Mouse (Mus musculus) embryonic facial prominence, embryonic 11.5 days (tissue): Measurements from ENCODE around the gene Fam163a. TPM values are rescaled to one million over a fixed set of nuclear protein-coding genes. Genes with fewer than 3 reads are reported as not detected.

Experiments used
- ATAC-seq: fragments of 200-750 bp; cut with Nextera tagmentation; replicated peaks from 2 replicates; pipeline ENCODE4 v1.8.0; 2017; ENCODE audit warnings: low read depth; ENCODE audit not compliant: insufficient number of reproducible peaks, low FRiP score, low TSS enrichment
- DNase-seq: peaks from one replicate; pipeline ENCODE4 v3.0.0-alpha.2; 2015; ENCODE audit warnings: low spot score
- H3K27ac ChIP-seq: fragments of 300-500 bp; sonication (generic); replicated peaks from 2 replicates; pipeline ENCODE4 v1.5.1; 2014; ENCODE audit warnings: mild to moderate bottlenecking, low read depth, low read length, control low read depth
- H3K27me3 ChIP-seq: fragments of 300-500 bp; sonication (generic); 2 replicates; pipeline ENCODE4 v1.6.1; 2014; ENCODE audit warnings: mild to moderate bottlenecking, low read length, moderate library complexity, mixed read lengths; ENCODE audit not compliant: control insufficient read depth, insufficient read depth
- H3K36me3 ChIP-seq: fragments of 300-500 bp; sonication (generic); replicated peaks from 2 replicates; pipeline ENCODE4 v1.6.1; 2014; ENCODE audit warnings: low read depth, mild to moderate bottlenecking, low read length, moderate library complexity, mixed read lengths; ENCODE audit not compliant: control insufficient read depth, insufficient read depth
- H3K4me1 ChIP-seq: fragments of 300-500 bp; sonication (generic); 2 replicates; pipeline ENCODE4 v1.6.1; 2014; ENCODE audit warnings: low read length, mixed read lengths; ENCODE audit not compliant: control insufficient read depth, insufficient read depth
- H3K4me2 ChIP-seq: fragments of 300-500 bp; sonication (generic); 2 replicates; pipeline ENCODE4 v1.6.1; 2014; ENCODE audit warnings: low read depth, mild to moderate bottlenecking, control low read depth, low read length, moderate library complexity
- H3K4me3 ChIP-seq: fragments of 300-500 bp; sonication (generic); 2 replicates; pipeline ENCODE4 v1.5.1; 2014; ENCODE audit warnings: low read depth, low read length, control low read depth
- H3K9ac ChIP-seq: fragments of 300-500 bp; sonication (generic); replicated peaks from 2 replicates; pipeline ENCODE4 v1.6.1; 2014; ENCODE audit warnings: mild to moderate bottlenecking, control low read depth, low read length
- H3K9me3 ChIP-seq: fragments of 300-500 bp; sonication (generic); replicated peaks from 2 replicates; pipeline ENCODE4 v1.6.1; 2016; ENCODE audit warnings: mild to moderate bottlenecking, low read length, inconsistent platforms, mixed read lengths; ENCODE audit not compliant: control insufficient read depth
- WGBS: fragments of 180-500 bp; shearing (Covaris S2); extraction: QIAGEN DNeasy Blood & Tissue Kit; methylation state at CpG from one replicate; pipeline ENCODE4 v1.1.7; 2014; 5-methylcytosine and 5-hydroxymethylcytosine counted together
- polyA plus RNA-seq: library from polyadenylated mRNA; unstranded; fragments of >200 nt; fragmentation: Nextera tagmentation; extraction: Ambion mirVana; gene quantifications from 2 replicates; pipeline ENCODE4 v1.2.1, GENCODE M21; 2014

Gene Fam163a
- polyA plus RNA-seq, 1 experiment from 2014 or later: 1.2 TPM

- Histone ChIP-seq H3K4me3 (no peak overlapping the region), H3K27ac (no peak overlapping the region), H3K9ac (no peak overlapping the region), H3K27me3 (no peaks in the 10 kb centered on the region), H3K9me3 (no peaks in the 10 kb centered on the region), H3K4me1 (no peaks in the 10 kb centered on the region), H3K36me3 (no peaks in the 10 kb centered on the region), H3K4me2 (no peak overlapping the region)
- WGBS: 87% methylated on average over 4 of the region's 4 CpGs
- ATAC-seq (no peak), DNase-seq (no peak)
Observed at GRCm38 (mm10) chr1:156228728-156229127, 23.9 kb upstream of the Fam163a start.

- Histone ChIP-seq H3K9ac (no peak overlapping the region), H3K4me2 (no peak overlapping the region), H3K9me3 (no peaks in the 10 kb centered on the region), H3K27ac (no peak overlapping the region), H3K4me3 (no peak overlapping the region), H3K36me3 (no peaks in the 10 kb centered on the region), H3K27me3 (no peaks in the 10 kb centered on the region), H3K4me1 (no peaks in the 10 kb centered on the region)
- DNase-seq (no peak), ATAC-seq (no peak)
- 80% methylated on average over 5 of the region's 5 CpGs for WGBS
Observed at GRCm38 (mm10) chr1:156226903-156227302, 22.1 kb upstream of the Fam163a start.

GRCm38 (mm10) chr1:156222205-156223000, 17.6 kb upstream of the Fam163a start:
- no peak overlapping the region for H3K9ac ChIP-seq
- H3K4me2 ChIP-seq: no peak overlapping the region
- no peak overlapping the region for H3K27ac ChIP-seq
- no peaks in the 10 kb centered on the region for H3K27me3 ChIP-seq
- H3K36me3 ChIP-seq: no peaks in the 10 kb centered on the region
- 60% methylated on average over 13 of the region's 13 CpGs for WGBS
- H3K4me3 ChIP-seq: no peak overlapping the region
- ATAC-seq (no peak), DNase-seq (peak; percentile 23)
- peaks cover 4% of the 10 kb centered on the region; the same call in 1 of the 2 replicates for H3K4me1 ChIP-seq
- no peaks in the 10 kb centered on the region for H3K9me3 ChIP-seq

GRCm38 (mm10) chr1:156221327-156221726, 16.5 kb upstream of the Fam163a start:
- DNase-seq (no peak), ATAC-seq (no peak)
- Histone ChIP-seq H3K4me3 (no peak overlapping the region), H3K27ac (no peak overlapping the region), H3K9me3 (no peaks in the 10 kb centered on the region), H3K4me1 (peaks cover 4% of the 10 kb centered on the region; the same call in 1 of the 2 replicates), H3K9ac (no peak overlapping the region), H3K4me2 (no peak overlapping the region), H3K27me3 (no peaks in the 10 kb centered on the region), H3K36me3 (no peaks in the 10 kb centered on the region)
- 21% methylated on average over 2 of the region's 2 CpGs for WGBS

DNA sequence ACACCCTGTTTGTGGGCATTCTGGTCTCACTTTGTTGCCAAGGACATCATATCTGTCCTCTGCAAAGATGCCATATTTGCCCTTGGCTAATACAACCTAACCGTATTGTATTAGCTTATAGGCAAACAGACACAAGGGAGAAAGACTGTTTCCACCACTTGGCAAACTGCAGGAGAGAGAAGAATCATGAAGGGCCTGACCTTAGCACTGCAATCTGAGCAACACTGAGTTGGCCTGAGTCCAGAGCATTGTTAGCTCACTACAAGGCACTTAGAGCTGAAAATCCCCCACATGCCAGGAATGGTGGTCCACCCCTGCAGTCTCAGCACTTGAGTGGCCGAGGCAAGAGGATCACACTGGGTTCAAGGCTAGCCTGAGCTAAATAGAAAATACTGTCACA, 13.7 kb upstream of the Fam163a start:
- Histone ChIP-seq H3K9ac (no peak overlapping the region), H3K36me3 (no peaks in the 10 kb centered on the region), H3K27me3 (no peaks in the 10 kb centered on the region), H3K4me2 (no peak overlapping the region), H3K27ac (no peak overlapping the region), H3K9me3 (no peaks in the 10 kb centered on the region), H3K4me1 (peaks cover 4% of the 10 kb centered on the region; the same call in 1 of the 2 replicates), H3K4me3 (no peak overlapping the region)
- ATAC-seq: no peak
- WGBS: 88% methylated on average over 2 of the region's 2 CpGs
- DNase-seq: no peak

DNA sequence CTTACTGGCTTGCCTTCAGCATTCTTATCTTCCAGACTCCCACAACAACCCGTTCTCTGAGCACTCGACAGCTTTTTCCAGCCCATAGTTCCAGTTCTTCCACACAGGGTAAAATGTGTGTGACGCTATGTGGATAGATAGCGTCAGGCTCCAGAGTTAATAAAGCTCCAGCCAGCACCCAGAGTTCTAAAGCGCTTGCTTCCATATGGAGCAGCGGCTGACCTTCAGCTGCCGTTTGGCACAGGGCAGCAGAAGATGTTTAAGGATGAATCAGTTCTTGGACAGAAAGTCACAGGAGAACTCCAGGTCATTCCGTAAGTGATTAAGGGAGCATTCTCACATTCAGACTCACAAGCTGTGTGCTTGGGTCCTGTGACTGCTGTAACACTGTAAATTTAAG, 13.1 kb upstream of the Fam163a start:
- no peak overlapping the region for H3K9ac ChIP-seq
- H3K36me3 ChIP-seq: no peaks in the 10 kb centered on the region
- H3K27me3 ChIP-seq: no peaks in the 10 kb centered on the region
- H3K27ac ChIP-seq: no peak overlapping the region
- DNase-seq (no peak), ATAC-seq (no peak)
- H3K9me3 ChIP-seq: no peaks in the 10 kb centered on the region
- peaks cover 4% of the 10 kb centered on the region; the same call in 1 of the 2 replicates for H3K4me1 ChIP-seq
- no peak overlapping the region for H3K4me2 ChIP-seq
- WGBS: 88% methylated on average over 8 of the region's 8 CpGs
- H3K4me3 ChIP-seq: no peak overlapping the region

- Histone ChIP-seq H3K36me3 (no peaks in the 10 kb centered on the region), H3K9ac (no peak overlapping the region), H3K27me3 (no peaks in the 10 kb centered on the region), H3K9me3 (no peaks in the 10 kb centered on the region), H3K4me3 (no peak overlapping the region), H3K4me2 (no peak overlapping the region), H3K27ac (no peak overlapping the region), H3K4me1 (peaks cover 4% of the 10 kb centered on the region; the same call in 1 of the 2 replicates)
- WGBS: 54% methylated on average over 3 of the region's 3 CpGs
- ATAC-seq (no peak), DNase-seq (peak; percentile 43)
Observed at GRCm38 (mm10) chr1:156217393-156217792, 12.6 kb upstream of the Fam163a start.

GRCm38 (mm10) chr1:156216249-156216648, 11.4 kb upstream of the Fam163a start:
- H3K36me3 ChIP-seq: no peaks in the 10 kb centered on the region
- no peaks in the 10 kb centered on the region for H3K9me3 ChIP-seq
- no peak for DNase-seq
- no peaks in the 10 kb centered on the region for H3K4me1 ChIP-seq
- no peak overlapping the region for H3K27ac ChIP-seq
- H3K27me3 ChIP-seq: no peaks in the 10 kb centered on the region
- no peak; the same call in 1 of the 2 replicates for ATAC-seq
- no peak overlapping the region for H3K4me3 ChIP-seq
- H3K9ac ChIP-seq: no peak overlapping the region
- no peak overlapping the region for H3K4me2 ChIP-seq
- 81% methylated on average over 4 of the region's 4 CpGs for WGBS
